Mouse (Mus musculus): ENCODE results near the gene Sgpp1. TPM values are rescaled to one million over a fixed set of nuclear protein-coding genes. Genes with fewer than 3 reads are reported as not detected.
"Not testable (repeated sequence)": the region's sequence is repeated elsewhere in the genome, so short reads cannot be mapped to it uniquely, and the experiment has no call there.

Sgpp1 gene
- polyA plus RNA-seq, 1 experiment from 2014 or later = 15.5 TPM

DNA sequence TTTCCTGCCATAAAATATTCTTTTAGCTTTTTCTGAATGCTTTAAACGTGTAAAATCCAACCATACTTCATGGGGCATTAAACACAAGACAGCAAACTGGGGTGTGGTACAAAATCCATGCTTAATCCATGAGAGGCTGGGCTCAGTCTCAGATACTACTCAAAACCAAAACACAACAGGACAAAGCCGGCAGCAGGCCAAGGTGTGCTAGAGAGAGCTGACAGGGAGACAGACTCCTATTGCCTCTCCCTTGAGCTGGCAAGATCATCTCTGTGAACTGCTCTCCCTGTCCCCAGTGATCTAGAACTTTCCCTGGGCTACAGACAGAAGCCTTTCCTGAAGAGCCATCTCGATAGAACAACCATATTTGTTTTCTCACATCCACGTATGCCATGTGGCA, 5.1 kb downstream of the Sgpp1 start:
- H3K9ac ChIP-seq = no peak overlapping the region
- WGBS = 71% methylated on average over 4 of the region's 4 CpGs
- no peaks in the 10 kb centered on the region for H3K9me3 ChIP-seq

GRCm38 (mm10) chr12:75729876-75730275, 5.7 kb downstream of the Sgpp1 start:
- Histone ChIP-seq H3K4me2 (no peak overlapping the region), H3K4me1 (peaks cover 14% of the 10 kb centered on the region), H3K27ac (no peak overlapping the region), H3K36me3 (peaks cover 2% of the 10 kb centered on the region; the same call in 1 of the 2 replicates), H3K9ac (no peak overlapping the region), H3K27me3 (no peaks in the 10 kb centered on the region), H3K4me3 (no peak overlapping the region), H3K9me3 (no peaks in the 10 kb centered on the region)
- ATAC-seq (ENCODE audit: borderline replicate concordance, extremely low read depth, low FRiP score, low TSS enrichment) = no peak
- WGBS = 17% methylated on average over 1 of the region's 1 CpGs

More for the DNA sequence above, 5.1 kb downstream of the Sgpp1 start:
- H3K36me3 ChIP-seq = peaks cover 2% of the 10 kb centered on the region; the same call in 1 of the 2 replicates
- H3K27ac ChIP-seq = no peak overlapping the region
- ATAC-seq (ENCODE audit: borderline replicate concordance, extremely low read depth, low FRiP score, low TSS enrichment) = no peak
- no peak overlapping the region for H3K4me3 ChIP-seq
- H3K4me1 ChIP-seq = peaks cover 14% of the 10 kb centered on the region
- H3K27me3 ChIP-seq = no peaks in the 10 kb centered on the region
- H3K4me2 ChIP-seq = no peak overlapping the region

- no peak overlapping the region for H3K4me3 ChIP-seq
- peaks cover 3% of the 10 kb centered on the region; the same call in 1 of the 2 replicates for H3K4me1 ChIP-seq
- no peaks in the 10 kb centered on the region for H3K9me3 ChIP-seq
- H3K9ac ChIP-seq = no peak overlapping the region
- no peak overlapping the region for H3K27ac ChIP-seq
- WGBS = 85% methylated on average over 15 of the region's 15 CpGs
- no peak for ATAC-seq (ENCODE audit: borderline replicate concordance, extremely low read depth, low FRiP score, low TSS enrichment)
- H3K27me3 ChIP-seq = no peaks in the 10 kb centered on the region
- H3K36me3 ChIP-seq = peaks cover 2% of the 10 kb centered on the region; the same call in 1 of the 2 replicates
- no peak overlapping the region for H3K4me2 ChIP-seq
Observed at GRCm38 (mm10) chr12:75727333-75728125, 8.0 kb downstream of the Sgpp1 start.

- H3K4me3 ChIP-seq = no peak overlapping the region
- no peak overlapping the region for H3K27ac ChIP-seq
- H3K9ac ChIP-seq = no peak overlapping the region
- no peaks in the 10 kb centered on the region for H3K27me3 ChIP-seq
- no peaks in the 10 kb centered on the region for H3K9me3 ChIP-seq
- H3K36me3 ChIP-seq = peaks cover 2% of the 10 kb centered on the region; the same call in 1 of the 2 replicates
- no peak overlapping the region for H3K4me2 ChIP-seq
- WGBS = 83% methylated on average over 8 of the region's 8 CpGs
- ATAC-seq (ENCODE audit: borderline replicate concordance, extremely low read depth, low FRiP score, low TSS enrichment) = no peak
- H3K4me1 ChIP-seq = 0 out of 2 replicates have a peak, but pooled peaks cover 3% of the 10 kb centered on the region
Observed at GRCm38 (mm10) chr12:75726349-75726861, 9.1 kb downstream of the Sgpp1 start.

DNA sequence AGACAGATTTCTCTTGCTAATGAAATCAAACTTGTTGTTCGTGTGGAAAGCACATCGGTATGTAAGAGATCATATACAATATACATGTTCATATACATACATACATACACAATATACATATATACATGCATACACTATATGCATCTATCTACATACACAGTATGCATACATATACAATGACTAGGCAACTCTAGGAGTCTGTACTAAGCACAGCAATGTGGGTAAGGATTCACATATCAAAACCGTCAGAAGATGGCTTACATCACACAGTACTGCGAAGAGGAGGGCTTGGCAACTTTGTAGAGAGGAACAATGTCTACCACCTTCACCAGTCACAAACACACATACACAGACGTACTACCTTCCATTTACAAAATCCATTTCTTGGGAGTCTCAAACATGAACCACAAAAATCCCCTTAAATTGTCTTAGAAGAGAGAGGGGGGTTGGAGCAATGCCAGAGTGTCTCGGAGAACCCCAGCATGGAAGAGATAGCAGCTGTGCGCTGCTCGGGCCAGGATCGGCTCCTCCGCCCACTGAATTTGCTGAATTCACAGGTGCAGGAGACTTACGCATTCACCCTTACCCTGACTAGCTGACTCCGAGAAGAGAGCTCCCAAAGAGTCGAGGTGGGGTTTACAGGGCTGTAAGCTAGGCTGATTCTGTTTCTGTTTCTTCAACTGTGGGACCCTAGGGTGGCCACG, 10.8 kb downstream of the Sgpp1 start:
- Histone ChIP-seq H3K27me3 (no peaks in the 10 kb centered on the region), H3K36me3 (peaks cover 2% of the 10 kb centered on the region; the same call in 1 of the 2 replicates), H3K9me3 (no peaks in the 10 kb centered on the region), H3K4me3 (no peak overlapping the region), H3K4me1 (no peaks in the 10 kb centered on the region), H3K27ac (no peak overlapping the region), H3K9ac (no peak overlapping the region), H3K4me2 (no peak overlapping the region)
- 85% methylated on average over 14 of the region's 14 CpGs for WGBS
- ATAC-seq (ENCODE audit: borderline replicate concordance, extremely low read depth, low FRiP score, low TSS enrichment) = no peak

- Histone ChIP-seq H3K27me3 (no peaks in the 10 kb centered on the region), H3K4me3 (no peak overlapping the region), H3K9me3 (no peaks in the 10 kb centered on the region), H3K27ac (no peak overlapping the region), H3K9ac (no peak overlapping the region), H3K4me1 (no peaks in the 10 kb centered on the region), H3K4me2 (no peak overlapping the region), H3K36me3 (peaks cover 6% of the 10 kb centered on the region)
- ATAC-seq (ENCODE audit: borderline replicate concordance, extremely low read depth, low FRiP score, low TSS enrichment) = no peak
- 78% methylated on average over 11 of the region's 11 CpGs for WGBS
Observed at GRCm38 (mm10) chr12:75723839-75724463, 11.6 kb downstream of the Sgpp1 start.

DNA sequence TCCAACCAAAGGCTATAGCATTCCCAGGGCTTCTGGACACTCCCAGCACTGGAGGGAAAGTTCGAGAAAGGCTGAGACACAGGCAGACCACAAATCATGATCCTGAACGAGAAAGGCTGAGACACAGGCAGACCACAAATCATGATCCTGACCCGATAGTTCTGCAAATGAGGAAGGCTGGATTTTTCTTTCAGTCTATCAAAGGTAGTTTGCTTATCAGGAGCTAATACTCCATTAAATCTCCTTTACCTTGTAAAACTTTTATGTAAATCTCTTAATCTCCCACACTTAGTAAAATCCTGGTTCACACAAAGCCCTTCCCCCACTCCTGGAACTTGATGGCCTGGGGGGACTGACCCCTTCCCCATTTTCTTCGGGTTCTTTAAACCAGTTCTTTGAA, 13.6 kb downstream of the Sgpp1 start:
- H3K4me1 ChIP-seq = no peaks in the 10 kb centered on the region
- H3K4me2 ChIP-seq = no peak overlapping the region

GRCm38 (mm10) chr12:75721006-75721405, 14.5 kb downstream of the Sgpp1 start:
- Histone ChIP-seq H3K9ac (no peak overlapping the region), H3K27me3 (no peaks in the 10 kb centered on the region), H3K27ac (no peak overlapping the region), H3K4me1 (no peaks in the 10 kb centered on the region), H3K4me2 (no peak overlapping the region), H3K9me3 (no peaks in the 10 kb centered on the region), H3K4me3 (no peak overlapping the region), H3K36me3 (peaks cover 4% of the 10 kb centered on the region; the same call in 1 of the 2 replicates)
- 57% methylated on average over 9 of the region's 9 CpGs for WGBS
- no peak for ATAC-seq (ENCODE audit: borderline replicate concordance, extremely low read depth, low FRiP score, low TSS enrichment)

More for the DNA sequence above, 13.6 kb downstream of the Sgpp1 start:
- no peak for ATAC-seq (ENCODE audit: borderline replicate concordance, extremely low read depth, low FRiP score, low TSS enrichment)
- H3K27ac ChIP-seq = no peak overlapping the region
- no peak overlapping the region for H3K9ac ChIP-seq
- H3K9me3 ChIP-seq = no peaks in the 10 kb centered on the region
- WGBS = 26% methylated on average over 4 of the region's 4 CpGs
- no peaks in the 10 kb centered on the region for H3K27me3 ChIP-seq
- H3K36me3 ChIP-seq = peaks cover 4% of the 10 kb centered on the region; the same call in 1 of the 2 replicates
- no peak overlapping the region for H3K4me3 ChIP-seq

DNA sequence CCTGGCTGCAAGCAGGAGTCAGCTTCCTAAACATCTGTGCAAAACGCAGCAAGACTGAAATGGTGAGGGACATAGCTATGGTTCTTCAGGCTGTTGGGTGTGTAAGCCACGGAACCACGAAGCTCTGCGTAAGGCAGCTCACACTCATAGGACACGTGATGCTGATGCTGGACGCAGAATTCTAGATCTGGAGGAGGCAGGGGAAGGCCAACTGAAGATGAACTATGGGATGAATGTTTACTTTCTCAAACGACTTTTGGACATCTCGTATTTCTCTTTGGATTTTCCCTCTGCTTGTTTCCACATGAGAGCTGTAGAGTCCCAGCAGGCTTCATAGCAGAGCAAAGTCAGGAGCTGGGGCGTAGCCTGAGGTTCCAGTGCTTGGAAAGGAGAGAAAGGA, 21.9 kb downstream of the Sgpp1 start:
- 56% methylated on average over 9 of the region's 9 CpGs for WGBS
- Histone ChIP-seq H3K4me1 (no peaks in the 10 kb centered on the region), H3K4me2 (no peak overlapping the region), H3K9me3 (no peaks in the 10 kb centered on the region), H3K27ac (no peak overlapping the region), H3K4me3 (no peak overlapping the region), H3K27me3 (no peaks in the 10 kb centered on the region), H3K36me3 (no peaks in the 10 kb centered on the region; the same call in 1 of the 2 replicates), H3K9ac (no peak overlapping the region)
- ATAC-seq (ENCODE audit: borderline replicate concordance, extremely low read depth, low FRiP score, low TSS enrichment) = no peak

- not testable (repeated sequence) for H3K27me3 ChIP-seq; H3K36me3 ChIP-seq; H3K9me3 ChIP-seq; H3K4me3 ChIP-seq; H3K4me2 ChIP-seq; H3K9ac ChIP-seq; ATAC-seq (ENCODE audit: borderline replicate concordance, extremely low read depth, low FRiP score, low TSS enrichment); H3K4me1 ChIP-seq; H3K27ac ChIP-seq
- WGBS = 89% methylated on average over 7 of the region's 7 CpGs
Observed at GRCm38 (mm10) chr12:75712905-75713304, 22.6 kb downstream of the Sgpp1 start.

DNA sequence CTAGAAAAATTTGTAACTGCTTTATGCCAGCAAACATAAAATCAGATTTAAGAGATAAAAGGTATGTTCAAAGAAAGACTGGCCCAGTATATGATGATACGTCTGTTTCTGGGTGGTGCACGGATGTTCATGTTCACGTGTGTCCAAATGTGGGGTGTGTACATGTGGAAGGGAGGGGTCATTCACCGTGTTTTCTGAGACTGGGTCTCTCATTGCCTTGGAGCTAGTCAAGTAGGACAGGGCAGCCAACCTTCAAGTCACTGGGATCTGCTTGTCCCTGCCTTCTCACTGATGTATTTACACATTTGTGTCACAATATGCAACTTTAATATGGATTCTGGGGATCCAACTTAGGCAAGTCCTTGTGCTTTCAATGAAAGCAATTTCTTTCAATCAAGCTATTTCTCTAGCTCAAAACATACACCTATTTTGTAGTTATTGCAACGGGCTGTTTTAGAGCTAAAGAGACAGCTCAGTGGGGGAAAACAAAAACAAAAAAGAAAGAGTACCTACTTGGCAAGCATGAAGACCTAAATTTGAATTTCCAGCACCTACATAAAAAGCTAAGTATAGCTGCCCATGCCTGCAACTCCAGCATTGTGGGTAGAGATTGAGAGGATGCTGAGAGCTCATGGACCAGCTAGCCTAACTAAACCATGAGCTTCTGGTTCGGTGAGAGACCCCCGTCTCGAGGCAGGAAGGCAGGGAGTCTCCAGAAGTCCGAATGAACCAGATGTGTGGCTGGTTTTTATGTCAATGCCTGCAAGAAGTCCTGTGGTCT, 24.7 kb downstream of the Sgpp1 start:
- Histone ChIP-seq H3K9me3 (no peaks in the 10 kb centered on the region), H3K36me3 (no peaks in the 10 kb centered on the region), H3K4me1 (no peaks in the 10 kb centered on the region), H3K9ac (no peak overlapping the region), H3K27me3 (no peaks in the 10 kb centered on the region), H3K4me3 (no peak overlapping the region), H3K4me2 (no peak overlapping the region), H3K27ac (no peak overlapping the region)
- 87% methylated on average over 9 of the region's 9 CpGs for WGBS
- no peak for ATAC-seq (ENCODE audit: borderline replicate concordance, extremely low read depth, low FRiP score, low TSS enrichment)

Data from lung, embryonic 15.5 days (tissue).